Mouse (Mus musculus): ENCODE measurements around the gene Tmem165. TPM values are rescaled to one million over a fixed set of nuclear protein-coding genes. Genes with fewer than 3 reads are reported as not detected.

The Tmem165 gene
- polyA plus RNA-seq, 1 experiment from 2014 or later: 127 TPM

GRCm38 (mm10) chr5:76203171-76203570, 19.5 kb downstream of the Tmem165 start:
- no peaks in the 10 kb centered on the region for H3K27me3 ChIP-seq (ENCODE audit: insufficient read depth, low read length)
- ATAC-seq (replicated peaks; ENCODE audit: low FRiP score, low read depth): no peak
- no peak overlapping the region for H3K4me3 ChIP-seq (replicated peaks; ENCODE audit: low read depth, low read length)

DNA sequence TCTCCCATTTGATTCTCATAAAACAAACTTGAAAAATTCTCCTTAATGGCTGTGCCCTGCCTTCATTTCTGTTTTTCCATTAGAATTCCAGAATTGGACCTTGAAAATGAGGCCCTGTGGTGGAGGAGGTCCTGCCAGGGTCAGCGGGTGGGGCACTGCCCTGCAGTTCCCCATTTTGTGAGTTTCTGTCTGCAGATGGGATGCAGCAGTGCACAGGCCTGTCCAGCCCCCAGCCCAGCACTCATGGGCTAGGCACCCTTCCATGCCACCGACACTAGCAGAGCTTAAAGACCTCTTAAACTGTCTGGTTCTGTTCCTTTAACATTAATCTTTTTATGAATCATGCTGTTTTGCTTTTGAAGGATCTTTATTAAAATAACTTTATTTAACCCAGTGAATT, 22.2 kb downstream of the Tmem165 start:
- WGBS: 86% methylated on average over 2 of the region's 2 CpGs
- no peak for ATAC-seq (replicated peaks; ENCODE audit: low FRiP score, low read depth)

More at GRCm38 (mm10) chr5:76203171-76203570, 19.5 kb downstream of the Tmem165 start:
- WGBS: 93% methylated on average over 3 of the region's 3 CpGs
- no peak for DNase-seq (ENCODE audit: low spot score)
- Histone ChIP-seq H3K9me3 (replicated peaks; ENCODE audit: low read length) (no peaks in the 10 kb centered on the region), H3K36me3 (ENCODE audit: insufficient read depth, low read length) (peaks cover 61% of the 10 kb centered on the region), H3K4me1 (replicated peaks; ENCODE audit: insufficient read depth, low read length) (no peaks in the 10 kb centered on the region), H3K4me2 (ENCODE audit: low read length) (no peak overlapping the region), H3K9ac (ENCODE audit: low read depth, low read length) (no peak overlapping the region), H3K27ac (no peak overlapping the region)
- no peak for TF ChIP-seq CTCF (IDR thresholded peaks at IDR 0.05; ENCODE audit: low read depth)

DNA sequence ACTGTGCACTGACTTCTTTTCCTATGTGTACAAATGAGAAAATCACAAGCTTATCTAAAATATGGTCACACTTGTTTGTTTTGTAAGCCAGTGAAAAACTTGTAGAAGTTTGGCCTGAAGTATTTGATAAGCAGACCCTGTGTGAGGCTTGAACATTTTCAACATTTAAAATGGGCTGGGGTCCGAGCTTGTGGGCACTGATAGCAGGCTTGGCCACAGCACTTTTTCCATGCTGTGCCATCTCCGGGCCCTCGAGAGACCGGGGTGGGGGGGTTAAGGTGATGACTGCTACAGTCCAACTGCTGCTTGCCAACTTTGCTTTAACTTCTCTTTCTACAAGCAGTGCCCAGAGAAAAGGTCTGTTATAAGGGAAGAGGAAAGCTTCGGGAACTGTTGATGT, 24.4 kb downstream of the Tmem165 start:
- Histone ChIP-seq H3K27ac (no peak overlapping the region), H3K4me1 (replicated peaks; ENCODE audit: insufficient read depth, low read length) (no peaks in the 10 kb centered on the region), H3K4me2 (ENCODE audit: low read length) (no peak overlapping the region), H3K27me3 (ENCODE audit: insufficient read depth, low read length) (no peaks in the 10 kb centered on the region), H3K9me3 (replicated peaks; ENCODE audit: low read length) (no peaks in the 10 kb centered on the region), H3K4me3 (replicated peaks; ENCODE audit: low read depth, low read length) (no peak overlapping the region), H3K36me3 (ENCODE audit: insufficient read depth, low read length) (peaks cover 44% of the 10 kb centered on the region), H3K9ac (ENCODE audit: low read depth, low read length) (no peak overlapping the region)
- ATAC-seq (replicated peaks; ENCODE audit: low FRiP score, low read depth) (no peak), DNase-seq (ENCODE audit: low spot score) (no peak)
- TF ChIP-seq CTCF (IDR thresholded peaks at IDR 0.05; ENCODE audit: low read depth): no peak
- 94% methylated on average over 5 of the region's 5 CpGs for WGBS

More for the DNA sequence above, 22.2 kb downstream of the Tmem165 start:
- no peak overlapping the region for H3K4me3 ChIP-seq (replicated peaks; ENCODE audit: low read depth, low read length)
- no peaks in the 10 kb centered on the region for H3K9me3 ChIP-seq (replicated peaks; ENCODE audit: low read length)
- no peaks in the 10 kb centered on the region for H3K27me3 ChIP-seq (ENCODE audit: insufficient read depth, low read length)
- DNase-seq (ENCODE audit: low spot score): no peak
- H3K4me1 ChIP-seq (replicated peaks; ENCODE audit: insufficient read depth, low read length): no peaks in the 10 kb centered on the region
- no peak overlapping the region for H3K4me2 ChIP-seq (ENCODE audit: low read length)
- H3K36me3 ChIP-seq (ENCODE audit: insufficient read depth, low read length): peaks cover 52% of the 10 kb centered on the region
- no peak overlapping the region for H3K27ac ChIP-seq
- no peak for TF ChIP-seq CTCF (IDR thresholded peaks at IDR 0.05; ENCODE audit: low read depth)
- H3K9ac ChIP-seq (ENCODE audit: low read depth, low read length): no peak overlapping the region

DNA sequence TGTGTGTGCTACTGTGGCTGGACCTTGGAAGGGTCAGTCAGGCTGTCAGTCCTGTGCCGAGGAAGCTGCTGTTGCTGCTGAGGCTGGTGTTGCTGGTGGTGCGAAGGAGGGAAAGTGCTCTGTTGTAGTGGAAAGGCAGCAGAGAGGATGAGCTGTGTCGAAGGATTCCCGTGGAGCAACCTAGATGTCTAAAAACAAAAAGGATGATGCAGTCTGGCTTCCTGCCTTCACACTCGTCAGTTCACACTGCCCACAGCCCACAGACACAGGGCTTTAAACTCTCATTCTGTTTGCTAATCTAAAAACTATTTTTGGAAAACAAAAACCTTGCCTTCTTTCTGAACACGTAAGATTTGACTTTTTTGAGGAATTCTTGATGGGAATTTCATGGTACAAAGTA, 33.0 kb downstream of the Tmem165 start:
- Histone ChIP-seq H3K4me3 (replicated peaks; ENCODE audit: low read depth, low read length) (no peak overlapping the region), H3K27ac (no peak overlapping the region), H3K27me3 (ENCODE audit: insufficient read depth, low read length) (no peaks in the 10 kb centered on the region), H3K9ac (ENCODE audit: low read depth, low read length) (no peak overlapping the region), H3K9me3 (replicated peaks; ENCODE audit: low read length) (no peaks in the 10 kb centered on the region), H3K36me3 (ENCODE audit: insufficient read depth, low read length) (0 out of 2 replicates have a peak, but pooled peaks cover 2% of the 10 kb centered on the region), H3K4me2 (ENCODE audit: low read length) (no peak overlapping the region), H3K4me1 (replicated peaks; ENCODE audit: insufficient read depth, low read length) (no peaks in the 10 kb centered on the region)
- TF ChIP-seq CTCF (IDR thresholded peaks at IDR 0.05; ENCODE audit: low read depth): no peak
- ATAC-seq (replicated peaks; ENCODE audit: low FRiP score, low read depth): no peak
- no peak for DNase-seq (ENCODE audit: low spot score)
- WGBS: 70% methylated on average over 6 of the region's 6 CpGs

GRCm38 (mm10) chr5:76231171-76231855, 47.6 kb downstream of the Tmem165 start:
- DNase-seq (ENCODE audit: low spot score) (no peak), ATAC-seq (replicated peaks; ENCODE audit: low FRiP score, low read depth) (no peak)
- H3K9me3 ChIP-seq (replicated peaks; ENCODE audit: low read length): no peaks in the 10 kb centered on the region
- no peak overlapping the region for H3K4me2 ChIP-seq (ENCODE audit: low read length)
- no peak for TF ChIP-seq CTCF (IDR thresholded peaks at IDR 0.05; ENCODE audit: low read depth)
- 90% methylated on average over 13 of the region's 13 CpGs for WGBS
- H3K4me1 ChIP-seq (replicated peaks; ENCODE audit: insufficient read depth, low read length): no peaks in the 10 kb centered on the region
- H3K9ac ChIP-seq (ENCODE audit: low read depth, low read length): no peak overlapping the region
- no peak overlapping the region for H3K4me3 ChIP-seq (replicated peaks; ENCODE audit: low read depth, low read length)
- no peak overlapping the region for H3K27ac ChIP-seq
- peaks cover 38% of the 10 kb centered on the region for H3K36me3 ChIP-seq (ENCODE audit: insufficient read depth, low read length)
- H3K27me3 ChIP-seq (ENCODE audit: insufficient read depth, low read length): no peaks in the 10 kb centered on the region

GRCm38 (mm10) chr5:76243274-76243673, 59.6 kb downstream of the Tmem165 start:
- no peak overlapping the region for H3K4me2 ChIP-seq (ENCODE audit: low read length)
- no peak for ATAC-seq (replicated peaks; ENCODE audit: low FRiP score, low read depth)
- WGBS: 82% methylated on average over 3 of the region's 3 CpGs
- no peak for TF ChIP-seq CTCF (IDR thresholded peaks at IDR 0.05; ENCODE audit: low read depth)
- no peaks in the 10 kb centered on the region for H3K27me3 ChIP-seq (ENCODE audit: insufficient read depth, low read length)
- 0 out of 2 replicates have a peak, but pooled peaks cover 9% of the 10 kb centered on the region for H3K36me3 ChIP-seq (ENCODE audit: insufficient read depth, low read length)
- no peak overlapping the region for H3K27ac ChIP-seq
- DNase-seq (ENCODE audit: low spot score): no peak
- H3K9me3 ChIP-seq (replicated peaks; ENCODE audit: low read length): no peaks in the 10 kb centered on the region
- no peak overlapping the region for H3K4me3 ChIP-seq (replicated peaks; ENCODE audit: low read depth, low read length)
- H3K4me1 ChIP-seq (replicated peaks; ENCODE audit: insufficient read depth, low read length): no peaks in the 10 kb centered on the region
- no peak overlapping the region for H3K9ac ChIP-seq (ENCODE audit: low read depth, low read length)
